Mouse (Mus musculus) lung, embryonic 16.5 days (tissue): ENCODE data around the gene Tsc22d1. TPM values are rescaled to one million over a fixed set of nuclear protein-coding genes. Genes with fewer than 3 reads are reported as not detected.
A peak's percentile ranks its signal among the peaks of the same experiment; 100 is the strongest.

Experiments
- ATAC-seq: fragments of 200-750 bp; cut with Nextera tagmentation; 2 replicates; pipeline ENCODE4 v1.8.0; 2017; ENCODE audit warnings: low read depth, mild to moderate bottlenecking, moderate library complexity
- H3K27ac ChIP-seq: fragments of 300-500 bp; sonication (generic); 2 replicates; pipeline ENCODE4 v1.5.1; 2014; ENCODE audit warnings: mild to moderate bottlenecking, control low read depth, low read length
- H3K27me3 ChIP-seq: fragments of 300-500 bp; sonication (generic); 2 replicates; pipeline ENCODE4 v1.6.1; 2014; ENCODE audit warnings: low read depth, low read length, mixed read lengths; ENCODE audit not compliant: control insufficient read depth, insufficient read depth
- H3K36me3 ChIP-seq: fragments of 300-500 bp; sonication (generic); 2 replicates; pipeline ENCODE4 v1.6.1; 2014; ENCODE audit warnings: low read length; ENCODE audit not compliant: control insufficient read depth, insufficient read depth
- H3K4me1 ChIP-seq: fragments of 300-500 bp; sonication (generic); replicated peaks from 2 replicates; pipeline ENCODE4 v1.6.1; 2014; ENCODE audit warnings: low read length, mixed read lengths; ENCODE audit not compliant: control insufficient read depth, insufficient read depth
- H3K4me2 ChIP-seq: fragments of 300-500 bp; sonication (generic); 2 replicates; pipeline ENCODE4 v1.6.1; 2014; ENCODE audit warnings: low read depth, low read length, control low read depth
- H3K4me3 ChIP-seq: fragments of 300-500 bp; sonication (generic); 2 replicates; pipeline ENCODE4 v1.5.1; 2014; ENCODE audit warnings: mild to moderate bottlenecking, low read length, control low read depth
- H3K9ac ChIP-seq: fragments of 300-500 bp; sonication (generic); 2 replicates; pipeline ENCODE4 v1.6.1; 2014; ENCODE audit warnings: low read length, control low read depth
- H3K9me3 ChIP-seq: fragments of 300-500 bp; sonication (generic); 2 replicates; pipeline ENCODE4 v1.6.1; 2016; ENCODE audit warnings: low read length; ENCODE audit not compliant: control insufficient read depth
- WGBS: fragments of 180-500 bp; shearing (Covaris S2); extraction: QIAGEN DNeasy Blood & Tissue Kit; methylation state at CpG from one replicate; pipeline ENCODE4 v1.1.7; 2014; 5-methylcytosine and 5-hydroxymethylcytosine counted together
- polyA plus RNA-seq: library from polyadenylated mRNA; unstranded; fragments of >200 nt; fragmentation: Nextera tagmentation; extraction: Ambion mirVana; gene quantifications from 2 replicates; pipeline ENCODE4 v1.2.1, GENCODE M21; 2015

Tsc22d1 gene
- polyA plus RNA-seq, 1 experiment from 2014 or later = 737 TPM

GRCm38 (mm10) chr14:76472487-76472886, 57.7 kb downstream of the Tsc22d1 start:
- peaks cover 10% of the 10 kb centered on the region for H3K4me1 ChIP-seq
- no peaks in the 10 kb centered on the region for H3K9me3 ChIP-seq
- H3K36me3 ChIP-seq = no peaks in the 10 kb centered on the region
- WGBS = 55% methylated on average over 8 of the region's 8 CpGs
- no peak overlapping the region for H3K4me3 ChIP-seq
- H3K27ac ChIP-seq = peak overlapping the region; percentile 1
- no peak overlapping the region for H3K4me2 ChIP-seq
- no peak overlapping the region for H3K9ac ChIP-seq
- ATAC-seq = peak; percentile 30; the same call in 1 of the 2 replicates
- H3K27me3 ChIP-seq = no peaks in the 10 kb centered on the region

GRCm38 (mm10) chr14:76473404-76473803, 58.6 kb downstream of the Tsc22d1 start:
- no peaks in the 10 kb centered on the region for H3K36me3 ChIP-seq
- peaks cover 10% of the 10 kb centered on the region for H3K4me1 ChIP-seq
- no peak overlapping the region for H3K4me3 ChIP-seq
- H3K9me3 ChIP-seq = no peaks in the 10 kb centered on the region
- H3K27ac ChIP-seq = no peak overlapping the region
- H3K9ac ChIP-seq = no peak overlapping the region
- WGBS = 6% methylated on average over 2 of the region's 2 CpGs
- no peak overlapping the region for H3K4me2 ChIP-seq
- no peak for ATAC-seq
- no peaks in the 10 kb centered on the region for H3K27me3 ChIP-seq

GRCm38 (mm10) chr14:76474165-76474564, 59.4 kb downstream of the Tsc22d1 start:
- Histone ChIP-seq H3K27ac (no peak overlapping the region), H3K4me3 (no peak overlapping the region), H3K4me2 (no peak overlapping the region), H3K9me3 (no peaks in the 10 kb centered on the region), H3K27me3 (no peaks in the 10 kb centered on the region), H3K4me1 (peaks cover 10% of the 10 kb centered on the region), H3K36me3 (no peaks in the 10 kb centered on the region), H3K9ac (no peak overlapping the region)
- 39% methylated on average over 1 of the region's 1 CpGs for WGBS
- no peak for ATAC-seq

- no peak overlapping the region for H3K27ac ChIP-seq
- H3K9me3 ChIP-seq = no peaks in the 10 kb centered on the region
- no peak for ATAC-seq
- H3K27me3 ChIP-seq = no peaks in the 10 kb centered on the region
- no peak overlapping the region for H3K4me2 ChIP-seq
- H3K4me1 ChIP-seq = peaks cover 9% of the 10 kb centered on the region
- 16% methylated on average over 4 of the region's 4 CpGs for WGBS
- no peak overlapping the region for H3K9ac ChIP-seq
- H3K36me3 ChIP-seq = no peaks in the 10 kb centered on the region
- no peak overlapping the region for H3K4me3 ChIP-seq
Observed at GRCm38 (mm10) chr14:76476770-76477169, 62.0 kb downstream of the Tsc22d1 start.

GRCm38 (mm10) chr14:76478076-76478475, 63.3 kb downstream of the Tsc22d1 start:
- H3K27me3 ChIP-seq = no peaks in the 10 kb centered on the region
- peaks cover 5% of the 10 kb centered on the region for H3K4me1 ChIP-seq
- 42% methylated on average over 2 of the region's 2 CpGs for WGBS
- H3K4me2 ChIP-seq = no peak overlapping the region
- H3K27ac ChIP-seq = no peak overlapping the region
- no peak overlapping the region for H3K4me3 ChIP-seq
- H3K36me3 ChIP-seq = no peaks in the 10 kb centered on the region
- no peaks in the 10 kb centered on the region for H3K9me3 ChIP-seq
- ATAC-seq = no peak
- no peak overlapping the region for H3K9ac ChIP-seq

GRCm38 (mm10) chr14:76478616-76479015, 63.9 kb downstream of the Tsc22d1 start:
- no peaks in the 10 kb centered on the region for H3K27me3 ChIP-seq
- 39% methylated on average over 6 of the region's 6 CpGs for WGBS
- peaks cover 5% of the 10 kb centered on the region for H3K4me1 ChIP-seq
- H3K4me2 ChIP-seq = no peak overlapping the region
- H3K27ac ChIP-seq = no peak overlapping the region
- H3K9ac ChIP-seq = no peak overlapping the region
- no peak for ATAC-seq
- no peak overlapping the region for H3K4me3 ChIP-seq
- H3K9me3 ChIP-seq = no peaks in the 10 kb centered on the region
- no peaks in the 10 kb centered on the region for H3K36me3 ChIP-seq

- 20% methylated on average over 6 of the region's 6 CpGs for WGBS
- no peaks in the 10 kb centered on the region for H3K36me3 ChIP-seq
- H3K4me1 ChIP-seq = peaks cover 5% of the 10 kb centered on the region
- H3K9ac ChIP-seq = no peak overlapping the region
- H3K27ac ChIP-seq = no peak overlapping the region
- H3K4me3 ChIP-seq = no peak overlapping the region
- H3K9me3 ChIP-seq = no peaks in the 10 kb centered on the region
- ATAC-seq = 0 out of 2 replicates have a peak, but pooled peaks have one; percentile 20
- H3K4me2 ChIP-seq = no peak overlapping the region
- H3K27me3 ChIP-seq = no peaks in the 10 kb centered on the region
Observed at GRCm38 (mm10) chr14:76479867-76480266, 65.1 kb downstream of the Tsc22d1 start.

GRCm38 (mm10) chr14:76480507-76480906, 65.7 kb downstream of the Tsc22d1 start:
- no peaks in the 10 kb centered on the region for H3K27me3 ChIP-seq
- no peak for ATAC-seq
- no peaks in the 10 kb centered on the region for H3K9me3 ChIP-seq
- no peak overlapping the region for H3K4me2 ChIP-seq
- no peak overlapping the region for H3K4me3 ChIP-seq
- no peak overlapping the region for H3K9ac ChIP-seq
- peaks cover 5% of the 10 kb centered on the region for H3K4me1 ChIP-seq
- no peak overlapping the region for H3K27ac ChIP-seq
- no peaks in the 10 kb centered on the region for H3K36me3 ChIP-seq
- 78% methylated on average over 11 of the region's 11 CpGs for WGBS

GRCm38 (mm10) chr14:76483701-76484100, 68.9 kb downstream of the Tsc22d1 start:
- Histone ChIP-seq H3K4me2 (no peak overlapping the region), H3K27ac (no peak overlapping the region), H3K4me1 (peaks cover 8% of the 10 kb centered on the region), H3K4me3 (no peak overlapping the region), H3K9ac (no peak overlapping the region), H3K27me3 (no peaks in the 10 kb centered on the region), H3K9me3 (no peaks in the 10 kb centered on the region), H3K36me3 (no peaks in the 10 kb centered on the region)
- no peak for ATAC-seq
- 91% methylated on average over 1 of the region's 1 CpGs for WGBS

- Histone ChIP-seq H3K9ac (no peak overlapping the region; the same call in 1 of the 2 replicates), H3K4me2 (no peak overlapping the region), H3K36me3 (no peaks in the 10 kb centered on the region), H3K4me1 (peaks cover 3% of the 10 kb centered on the region), H3K4me3 (no peak overlapping the region), H3K27me3 (no peaks in the 10 kb centered on the region), H3K27ac (no peak overlapping the region), H3K9me3 (no peaks in the 10 kb centered on the region)
- WGBS = 76% methylated on average over 16 of the region's 16 CpGs
- peak; percentile 20; the same call in 1 of the 2 replicates for ATAC-seq
Observed at GRCm38 (mm10) chr14:76487609-76488008, 72.8 kb downstream of the Tsc22d1 start.
